Mouse (Mus musculus) stomach, postnatal 0 days (tissue): ENCODE measurements around the gene Prss8.

Experiments
- CTCF ChIP-seq: IDR thresholded peaks from 2 replicates; pipeline ENCODE4 v1.5.1; 2016; ENCODE audit warnings: antibody characterized with exemption, low read depth, mild to moderate bottlenecking, moderate library complexity
- EP300 ChIP-seq: optimal IDR thresholded peaks from 2 replicates; pipeline ENCODE3; 2016; ENCODE audit warnings: antibody characterized with exemption

GRCm38 (mm10) chr7:127898179-127898956, 31.5 kb downstream of the Prss8 start:
- TF ChIP-seq CTCF: no peak
- no peak for TF ChIP-seq EP300
